Mouse (Mus musculus) thymus, adult 18-20 months (tissue): ENCODE results near the gene Adgrg5.

Experiments
- DNase-seq, 2 experiments: peaks; one replicate each; pipeline ENCODE4 v3.0.0; 2022; ENCODE audit warnings: mixed read lengths in 2 of 2

The Adgrg5 gene

GRCm38 (mm10) chr8:94923405-94923804 is at the start of gene Adgrg5:
Gene Adgrg5 (plus strand): TSS chr8:94923694.
- DNase-seq, result no peak

DNA sequence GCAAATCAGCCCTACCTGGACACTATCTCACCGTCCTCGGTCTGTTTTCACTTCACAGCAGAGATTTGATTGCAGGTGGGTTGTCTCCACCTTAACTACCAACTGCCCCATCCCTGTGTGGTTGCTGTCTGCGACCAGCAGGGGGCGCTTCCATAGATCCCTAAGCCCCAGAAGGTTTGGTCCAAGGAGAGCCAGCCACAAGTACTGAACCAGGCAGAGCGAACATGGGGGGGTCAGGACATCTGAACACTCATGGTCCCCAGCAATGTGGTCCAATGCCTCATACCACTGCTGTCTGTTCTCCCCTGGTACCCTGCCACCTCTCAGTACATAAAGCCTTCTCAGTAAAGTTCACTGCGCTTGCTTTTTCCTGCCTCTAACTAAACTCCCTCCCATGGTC is 49.1 kb upstream of the Adgrg5 start:
- DNase-seq, result peak in 1 of 2 experiments; percentile 28

DNA sequence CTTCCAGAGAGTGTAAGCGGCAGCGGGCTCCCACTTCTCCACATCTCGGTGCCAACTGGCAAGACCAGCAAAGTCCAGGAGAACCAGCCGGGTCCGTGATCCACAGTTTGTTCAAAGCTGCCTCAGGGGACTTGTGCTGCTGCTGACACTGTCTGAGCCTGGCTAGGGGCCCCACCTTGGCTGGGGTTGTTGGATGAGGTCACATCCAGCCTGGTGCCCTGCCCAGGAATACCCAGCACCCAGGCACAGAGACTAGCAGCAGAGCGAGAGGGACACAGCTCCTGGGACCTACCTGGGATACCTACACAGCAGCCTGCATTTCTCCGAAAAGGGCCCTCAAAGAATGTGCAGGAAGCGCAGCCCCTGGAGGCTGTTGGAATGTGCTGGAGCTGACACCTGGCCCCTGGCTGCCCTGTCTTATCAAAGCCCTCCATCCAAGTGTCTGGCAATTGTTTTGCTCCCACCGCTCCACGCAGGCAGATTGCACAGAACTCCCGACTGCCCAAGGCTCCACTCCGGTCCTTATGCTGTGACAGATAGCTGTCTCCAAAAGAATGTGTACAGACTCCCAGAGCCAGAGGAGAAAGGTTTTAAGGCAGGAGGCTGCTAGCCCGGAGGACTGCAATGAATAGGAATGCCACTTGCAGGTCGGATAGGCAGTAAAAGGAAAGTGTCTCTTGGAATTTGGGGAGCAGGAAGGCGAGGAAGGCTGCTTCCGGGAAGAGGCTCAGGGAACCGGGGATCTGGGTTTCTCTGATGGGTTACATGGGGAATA is 48.2 kb upstream of the Adgrg5 start:
- DNase-seq, result no peak

- no peak for DNase-seq
These were observed 47.7 kb upstream of the Adgrg5 start for GRCm38 (mm10) chr8:94875871-94876150.

DNA sequence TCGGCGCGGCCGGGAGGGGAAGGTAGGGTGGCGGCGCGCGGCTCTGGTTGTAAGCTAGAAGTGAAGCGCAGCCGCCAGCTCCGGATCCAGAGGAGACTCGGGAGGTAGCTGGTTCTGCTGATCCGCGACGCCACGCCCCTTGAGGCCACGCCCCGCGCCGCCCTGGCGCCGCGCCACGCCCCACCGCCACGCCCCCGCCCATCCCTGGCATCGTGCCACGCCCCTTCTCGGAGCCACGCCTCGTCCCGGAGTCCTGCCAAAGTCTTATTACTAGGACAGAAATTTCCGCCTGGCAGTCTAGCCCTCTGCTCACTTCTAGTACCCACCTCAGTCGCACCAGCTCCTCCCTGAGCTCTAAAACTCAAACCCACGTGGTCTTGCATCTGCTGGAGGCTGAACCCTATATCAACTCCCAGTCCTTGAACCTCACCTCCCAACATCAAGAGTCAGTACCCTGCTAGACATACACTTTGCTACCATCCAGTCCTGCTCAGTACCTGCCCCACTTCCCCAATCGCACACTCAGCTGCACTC is 47.2 kb upstream of the Adgrg5 start, which contains the start of gene Dok4:
Gene Dok4 (minus strand): TSS at position 134 of the 534 bp plus-strand sequence.
- peak; percentile 67 to 76 for DNase-seq

- DNase-seq, result no peak
These were observed 46.7 kb upstream of the Adgrg5 start for GRCm38 (mm10) chr8:94876820-94877219.

- no peak for DNase-seq
These were observed 42.8 kb upstream of the Adgrg5 start for GRCm38 (mm10) chr8:94880742-94881141.

GRCm38 (mm10) chr8:94888383-94889036 is 35.0 kb upstream of the Adgrg5 start:
- no peak for DNase-seq

GRCm38 (mm10) chr8:94892917-94893316 is 30.6 kb upstream of the Adgrg5 start:
- no peak for DNase-seq

- no peak for DNase-seq
These were observed 24.2 kb upstream of the Adgrg5 start for GRCm38 (mm10) chr8:94899262-94899661.

DNA sequence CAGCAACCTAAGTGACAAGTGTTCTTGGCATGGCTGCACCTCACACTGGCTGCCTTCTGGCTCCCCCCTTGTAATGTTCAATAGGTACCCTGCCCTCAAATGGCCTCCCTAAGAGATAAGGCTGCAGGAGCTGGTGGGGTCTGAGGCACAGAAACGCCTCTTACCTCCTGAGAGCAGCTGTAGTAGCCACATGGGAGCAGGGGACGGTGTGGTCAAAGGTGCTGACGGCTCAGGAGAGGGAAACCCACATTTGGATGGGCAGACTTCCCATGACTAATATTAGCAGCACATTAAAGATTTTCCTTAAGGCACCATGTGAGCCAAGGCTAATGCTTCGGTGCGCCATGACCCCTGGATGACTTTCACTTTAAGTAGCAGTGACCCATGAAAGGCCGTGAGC is 22.9 kb upstream of the Adgrg5 start:
- DNase-seq, result no peak

- DNase-seq, result no peak
These were observed 22.5 kb upstream of the Adgrg5 start for GRCm38 (mm10) chr8:94901031-94901430.

DNA sequence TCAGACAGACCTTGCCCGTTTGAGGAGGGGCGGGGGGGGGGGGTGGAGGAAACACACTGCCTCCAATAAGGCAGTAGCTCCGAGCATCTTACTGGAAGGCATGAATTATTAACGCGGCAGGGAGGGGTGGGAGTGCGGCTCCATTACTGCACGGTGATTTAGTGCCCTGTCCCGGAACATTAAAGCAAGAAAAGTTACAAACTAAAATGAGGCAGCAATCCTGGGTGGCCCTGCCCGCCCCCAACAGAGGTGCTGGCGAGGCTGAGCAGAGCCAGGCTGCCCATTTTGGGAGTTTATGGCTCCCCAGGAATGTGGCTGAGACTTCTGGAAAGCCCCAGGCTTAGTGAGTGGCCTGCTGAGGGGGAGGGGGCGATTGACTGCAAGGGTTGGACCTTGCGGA is 19.8 kb upstream of the Adgrg5 start:
- DNase-seq, result no peak

DNA sequence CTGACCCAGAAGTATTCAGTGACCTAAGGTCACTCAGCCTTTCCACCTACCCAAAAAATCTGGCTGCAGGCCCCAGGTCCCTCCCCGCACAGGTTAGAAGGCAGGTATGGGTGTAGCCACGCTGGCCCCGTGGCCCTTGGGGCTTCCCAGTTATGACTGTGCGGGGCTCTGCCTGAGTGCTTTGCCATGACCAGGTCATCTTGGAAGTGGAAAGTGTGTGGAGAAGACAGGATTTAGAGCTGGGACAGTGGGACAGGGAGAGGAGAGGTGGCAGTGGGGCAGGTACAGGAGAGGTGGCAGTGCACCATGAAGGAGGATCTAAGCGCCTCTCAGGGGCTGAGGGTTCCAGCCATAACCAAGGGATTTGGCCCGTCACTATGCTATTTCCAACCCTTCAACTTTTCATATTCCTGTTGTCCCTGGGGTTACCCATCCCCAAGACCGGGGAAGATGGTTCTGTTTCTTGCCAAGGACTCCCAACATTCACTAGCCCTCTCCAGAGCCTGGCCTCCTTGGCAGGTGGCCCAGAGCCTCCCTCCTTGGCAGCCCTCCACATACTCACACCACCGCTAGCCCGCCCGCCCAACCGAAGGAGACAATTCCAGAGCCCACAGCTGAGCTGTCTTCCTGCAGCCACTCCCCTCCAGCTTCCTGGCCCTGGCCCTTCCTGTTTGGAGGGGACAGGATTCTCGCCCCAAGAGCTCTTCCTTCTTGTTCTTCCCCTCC is 18.9 kb upstream of the Adgrg5 start:
- DNase-seq, result no peak

DNA sequence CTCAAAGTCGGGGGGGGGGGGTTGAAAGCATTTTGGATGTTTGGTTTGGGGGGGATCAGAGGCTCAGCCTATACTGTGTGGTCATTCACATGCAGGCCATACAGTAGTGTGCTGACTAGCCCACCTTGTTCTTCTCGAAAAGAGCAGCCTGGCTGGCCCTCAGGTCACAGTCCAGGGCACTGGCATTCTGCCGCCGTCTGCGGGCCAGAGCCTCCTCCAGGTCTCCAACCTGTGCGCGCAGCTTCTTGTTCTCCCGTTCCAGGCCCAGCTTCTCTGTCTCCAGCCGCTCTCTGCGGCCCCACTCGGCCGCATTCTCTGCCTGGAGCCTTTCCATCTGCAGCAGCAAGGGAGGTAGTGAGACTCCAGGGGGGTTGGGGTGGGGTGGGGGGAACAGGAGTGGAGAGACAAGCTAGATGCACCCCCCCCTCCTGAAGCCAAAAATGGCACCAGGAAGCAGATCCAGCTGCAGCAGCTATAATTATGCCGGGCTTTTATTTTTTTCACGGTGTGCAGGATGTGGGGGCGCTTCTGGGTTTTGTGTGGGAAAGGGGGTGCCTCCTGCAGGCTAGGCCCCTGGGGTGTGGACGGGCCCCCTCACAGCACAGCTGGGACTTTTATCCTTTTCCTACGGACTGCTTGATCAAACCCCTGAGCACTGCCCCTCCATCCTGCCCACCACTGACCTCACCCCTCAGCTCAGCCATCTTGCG is 15.7 kb upstream of the Adgrg5 start:
- DNase-seq, result no peak

DNA sequence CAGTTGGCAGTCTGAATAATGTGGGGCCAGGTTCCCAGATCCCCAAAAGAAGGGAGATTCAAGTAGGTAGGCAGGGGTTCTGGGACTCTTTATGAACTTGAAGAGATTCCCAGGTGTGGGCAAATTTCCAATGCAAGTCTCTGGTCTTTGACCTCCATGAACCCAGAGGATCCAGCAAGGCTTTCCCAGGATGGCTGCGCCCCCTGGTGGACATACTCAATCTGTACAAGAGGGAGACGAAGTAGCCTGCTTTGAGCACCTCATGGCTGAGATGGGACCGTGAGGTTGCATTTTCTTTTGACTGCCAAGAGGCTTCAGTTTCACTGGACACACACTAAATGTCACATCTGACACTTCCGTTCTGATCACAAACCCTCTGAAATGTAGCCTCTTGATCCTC is 14.6 kb upstream of the Adgrg5 start:
- DNase-seq, result peak; percentile 35 to 36

DNA sequence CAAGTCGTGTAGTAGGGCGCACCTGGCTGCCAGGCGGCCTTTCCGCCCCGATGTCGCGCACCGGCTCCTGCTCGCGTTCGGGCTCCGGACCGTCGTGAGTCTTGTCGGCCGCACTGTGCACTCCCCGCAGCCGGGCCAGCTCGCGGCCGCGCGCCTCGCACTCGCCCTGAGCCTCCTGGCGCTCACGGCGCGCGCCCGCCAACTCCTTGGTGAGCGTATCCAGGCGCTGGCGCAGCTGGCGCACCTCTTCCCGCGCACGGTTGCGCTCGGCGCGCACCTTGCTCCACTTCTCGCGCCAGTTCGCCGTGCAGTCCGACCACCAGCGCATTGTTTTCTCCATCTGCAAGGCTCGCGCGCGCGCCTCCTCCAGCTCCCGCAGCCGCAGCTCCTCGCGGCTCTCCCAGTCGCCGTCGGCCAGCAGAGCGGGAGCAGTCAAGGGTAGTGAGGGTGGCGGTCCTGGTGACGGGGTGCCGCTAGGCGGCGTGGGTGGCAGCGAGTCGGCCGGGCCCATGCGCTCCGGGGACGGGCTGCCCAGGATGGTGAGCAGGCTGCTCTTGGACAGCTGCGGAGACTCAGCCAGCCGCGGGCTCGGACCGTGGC is 10.3 kb upstream of the Adgrg5 start:
- no peak for DNase-seq

- no peak for DNase-seq
These were observed 9.2 kb upstream of the Adgrg5 start for GRCm38 (mm10) chr8:94914256-94914655.

DNA sequence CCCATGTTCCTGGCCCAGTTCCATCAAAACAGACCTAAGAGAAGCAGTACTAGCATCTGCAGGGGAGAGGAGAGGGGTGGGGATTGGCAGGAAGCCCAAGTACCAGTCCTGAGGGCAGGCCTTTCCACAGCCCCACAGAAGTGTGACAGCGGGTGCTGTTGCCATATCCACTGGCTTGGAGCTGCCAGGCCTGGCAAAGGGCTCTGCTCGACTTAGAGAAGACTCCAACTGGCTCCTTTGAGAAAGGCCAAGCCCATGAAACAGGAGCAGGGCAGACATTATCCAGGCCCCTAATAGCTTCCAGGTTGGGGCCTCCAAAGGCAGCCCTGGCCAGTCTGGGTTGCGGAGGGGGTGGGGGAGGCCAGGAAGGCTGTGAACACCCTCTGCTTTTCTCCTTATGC is 8.8 kb upstream of the Adgrg5 start:
- DNase-seq, result no peak

GRCm38 (mm10) chr8:94916311-94916959 is 7.1 kb upstream of the Adgrg5 start:
- DNase-seq, result no peak

DNA sequence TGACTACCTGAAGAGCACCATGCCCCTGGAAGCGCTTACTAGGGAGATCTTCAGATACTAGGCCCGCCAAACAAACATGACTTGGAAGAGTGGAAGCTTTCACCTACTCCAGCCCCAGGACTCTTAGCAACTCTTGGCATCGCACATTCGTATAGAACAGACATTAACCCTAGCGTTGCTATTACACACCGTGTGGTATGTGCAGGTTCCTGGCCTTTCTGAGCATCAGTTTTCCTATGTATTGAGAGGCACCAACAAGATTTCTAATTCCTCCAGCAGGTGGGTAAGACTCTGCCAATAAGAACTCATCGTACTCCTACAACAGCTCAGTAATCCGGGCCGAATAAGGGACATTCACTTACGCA is 6.6 kb upstream of the Adgrg5 start:
- DNase-seq, result no peak

GRCm38 (mm10) chr8:94917352-94917751 is 6.1 kb upstream of the Adgrg5 start:
- DNase-seq, result peak; percentile 73 to 74
